Mouse (Mus musculus): ENCODE measurements around the gene Pknox2.

DNA sequence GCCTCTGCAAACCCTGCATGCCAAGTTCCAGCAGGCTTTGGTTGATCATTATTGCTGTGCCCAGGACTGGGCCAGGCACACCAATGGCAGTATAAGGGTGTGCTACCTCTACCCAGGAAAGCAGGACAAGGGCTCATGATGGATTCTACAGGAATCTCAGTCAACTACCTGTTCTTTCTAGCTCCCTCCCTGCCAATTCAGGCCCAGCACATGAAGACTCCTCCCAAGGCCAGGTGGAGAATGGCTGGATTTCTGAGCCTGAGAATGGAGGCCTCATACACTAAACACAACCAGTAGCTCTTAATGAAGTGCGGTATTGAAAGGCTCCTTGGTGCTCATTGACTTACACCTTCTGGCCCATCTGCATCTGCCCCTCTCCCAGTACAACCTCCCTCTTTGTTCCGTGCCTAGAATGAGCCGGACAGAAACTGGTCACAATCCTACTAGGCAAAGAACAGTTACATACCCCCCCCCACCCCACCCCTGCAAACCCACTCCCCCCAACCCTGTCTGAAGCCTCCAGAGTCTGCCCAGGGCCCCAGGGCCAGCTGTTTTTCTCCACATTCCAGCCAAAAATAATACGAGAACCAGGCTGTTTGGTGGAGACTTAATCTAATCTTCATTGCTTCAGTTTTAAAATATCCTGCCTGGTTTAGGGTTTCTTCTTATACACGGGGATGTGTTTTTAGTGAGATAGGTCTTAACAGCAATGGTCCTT, 6.6 kb downstream of the Pknox2 start:
- no peak for TF ChIP-seq CTCF (IDR thresholded peaks at IDR 0.05; ENCODE audit: low read depth, low read length)
- TF ChIP-seq POLR2A (IDR thresholded peaks at IDR 0.05; ENCODE audit: borderline replicate concordance, low read depth, low read length), result no peak

Data from bone marrow macrophage, adult 2 months (primary cell).